Mouse (Mus musculus) naive thymus-derived CD4-positive, alpha-beta T cell, adult 2 months (primary cell): ENCODE measurements around the gene Ciapin1.

Experiments
- DNase-seq: peaks from one replicate; pipeline ENCODE4 v3.0.0-alpha.2; 2011; ENCODE audit warnings: low read depth

Gene Ciapin1

DNA sequence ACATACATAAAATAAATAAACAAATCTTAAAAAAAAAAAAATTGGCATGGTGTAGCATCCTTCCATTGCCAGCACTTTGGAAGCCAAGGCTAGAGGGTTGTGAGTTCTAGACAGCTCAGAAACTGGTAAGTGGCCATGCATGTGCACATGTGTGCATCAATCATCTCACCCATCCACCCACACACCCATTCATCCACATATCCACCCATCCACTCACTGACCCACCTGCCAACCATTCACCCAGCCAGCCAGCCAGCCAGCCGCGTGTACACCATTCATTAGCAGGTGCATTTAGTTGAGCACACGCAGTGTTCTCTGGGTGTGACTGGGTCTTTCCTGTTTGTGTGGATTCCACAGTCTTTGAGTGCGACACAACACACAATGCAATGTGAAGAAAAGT, 32.3 kb downstream of the Ciapin1 start:
- no peak for DNase-seq

DNA sequence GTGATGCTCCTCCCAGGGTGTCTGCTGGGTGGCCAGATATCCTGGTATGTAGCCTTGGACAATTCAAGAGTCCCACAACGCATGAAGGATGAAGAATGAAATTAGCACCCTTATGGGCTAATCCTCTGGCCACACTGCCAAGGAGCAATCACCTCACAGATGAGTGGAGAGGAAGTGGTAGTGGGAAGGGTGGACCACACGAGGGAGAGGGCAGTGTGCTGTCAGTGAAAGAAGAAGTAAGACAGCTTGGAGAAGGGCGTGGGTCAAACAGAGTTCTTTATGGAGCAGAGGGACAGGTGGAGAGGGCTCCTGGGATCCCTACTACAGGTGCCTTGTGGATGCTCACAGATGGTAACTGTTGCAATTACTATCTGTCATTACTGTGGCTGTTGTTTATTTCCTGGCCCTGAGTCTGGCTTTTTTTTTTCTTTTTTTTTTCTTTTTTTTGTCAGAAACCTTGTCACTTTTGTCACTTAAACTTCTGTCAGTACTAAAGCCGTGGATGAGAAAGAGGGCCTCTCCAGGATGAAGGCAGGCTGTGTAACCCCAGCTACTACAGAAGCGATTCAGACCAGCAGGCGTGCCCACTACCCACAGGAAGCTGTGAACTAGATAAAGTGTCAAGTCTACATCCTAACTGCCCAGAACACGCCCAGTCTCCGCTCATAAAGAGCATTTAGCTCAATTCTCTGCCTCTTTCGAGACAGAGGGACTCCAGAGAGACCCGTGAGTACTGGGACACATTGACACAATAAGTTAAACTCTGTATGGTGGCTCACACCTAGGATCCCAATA, 33.4 kb downstream of the Ciapin1 start:
- no peak for DNase-seq

- no peak for DNase-seq
These were observed 34.6 kb downstream of the Ciapin1 start for GRCm38 (mm10) chr8:94803551-94803950.

DNA sequence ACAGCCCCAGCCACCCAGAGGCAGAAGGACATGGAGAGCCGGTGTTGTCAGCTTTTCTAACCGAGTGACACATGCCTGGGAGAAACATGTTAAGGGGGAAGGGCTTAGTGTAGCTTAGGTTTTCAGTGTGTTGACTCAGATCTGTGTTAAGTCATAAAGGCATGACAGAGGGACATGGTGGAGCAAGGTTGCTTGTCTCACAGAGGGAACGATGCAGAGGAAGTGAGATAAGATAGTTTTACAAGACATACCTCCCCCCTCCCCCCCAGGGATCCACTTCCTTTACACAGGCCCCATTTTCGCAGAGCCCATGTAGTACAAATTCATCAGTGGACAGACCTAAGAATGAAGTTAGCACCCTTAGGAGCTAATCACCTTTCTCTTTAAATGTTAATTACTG, 35.8 kb downstream of the Ciapin1 start:
- peak; percentile 64 for DNase-seq

DNA sequence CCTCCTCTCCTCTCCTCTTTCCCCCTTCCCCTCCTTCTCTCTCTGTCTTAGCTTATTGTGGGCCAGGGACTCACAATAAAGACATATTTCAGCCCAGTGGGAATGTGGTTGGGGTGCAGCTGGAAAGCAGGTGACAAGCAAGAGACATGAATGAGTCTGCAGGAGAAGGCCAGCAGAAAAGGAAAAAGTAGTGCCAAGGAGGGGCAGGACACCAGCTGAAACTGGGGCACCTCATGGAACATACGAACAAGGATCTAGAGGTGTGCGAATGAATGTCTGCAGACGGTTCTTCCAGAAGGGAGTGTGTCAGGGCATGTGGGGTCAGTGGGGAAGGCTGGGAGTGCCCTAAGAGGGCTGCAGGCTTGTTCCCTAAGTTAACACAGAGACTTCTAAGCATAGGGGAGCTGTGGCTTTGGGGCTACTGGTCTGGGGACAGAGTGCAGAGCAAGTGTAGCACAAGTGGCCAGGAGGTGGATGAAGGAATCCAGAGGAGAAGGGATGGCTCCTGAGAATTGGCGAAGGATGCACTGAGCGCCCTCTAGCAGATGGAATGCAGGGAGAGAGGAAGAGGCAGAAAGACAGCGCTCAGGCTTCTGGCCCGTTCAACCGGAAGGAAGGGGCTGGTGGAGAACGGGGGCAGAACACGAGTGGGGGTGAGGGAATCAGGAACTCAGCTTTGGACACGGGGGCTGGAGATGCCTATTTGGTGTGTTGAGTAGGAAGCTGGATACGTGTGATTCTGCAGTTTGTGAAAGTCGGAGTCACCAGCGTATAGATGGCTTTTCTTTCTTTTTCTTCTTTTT, 36.7 kb downstream of the Ciapin1 start:
- DNase-seq = no peak

DNA sequence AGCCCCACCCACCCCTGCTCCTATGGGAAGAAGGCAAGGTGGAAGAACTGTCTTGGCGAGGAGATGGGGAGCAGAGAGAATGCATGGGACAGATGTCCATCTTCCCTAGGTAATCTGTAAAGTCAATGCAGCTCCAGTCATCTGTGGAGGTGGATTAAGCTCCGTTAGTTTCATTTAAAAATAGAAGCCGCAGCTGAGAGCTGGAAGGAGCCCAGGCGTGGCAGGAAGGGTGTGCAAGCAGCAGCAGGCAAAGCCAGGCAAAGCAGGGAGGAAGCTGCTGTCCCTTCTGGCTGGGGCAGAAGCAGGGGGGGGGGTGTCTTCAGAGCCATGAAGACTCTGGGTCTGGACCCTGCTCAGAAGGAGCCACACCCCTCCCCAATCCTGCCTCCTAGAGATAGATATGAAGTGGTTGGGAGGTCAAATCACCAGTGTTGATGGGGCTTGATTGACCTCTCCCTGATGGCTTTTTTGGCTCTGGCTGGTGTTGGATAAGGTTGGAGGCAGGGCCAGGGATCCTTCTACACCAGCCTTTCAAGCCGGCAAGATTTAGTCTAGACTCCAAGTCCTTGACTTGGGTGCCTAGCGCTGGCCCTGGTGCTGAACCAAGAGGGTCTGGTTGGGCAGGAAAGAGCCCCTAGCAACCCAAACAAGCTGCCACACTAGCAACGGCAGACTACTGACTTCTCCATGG, 37.7 kb downstream of the Ciapin1 start:
- DNase-seq = no peak

DNA sequence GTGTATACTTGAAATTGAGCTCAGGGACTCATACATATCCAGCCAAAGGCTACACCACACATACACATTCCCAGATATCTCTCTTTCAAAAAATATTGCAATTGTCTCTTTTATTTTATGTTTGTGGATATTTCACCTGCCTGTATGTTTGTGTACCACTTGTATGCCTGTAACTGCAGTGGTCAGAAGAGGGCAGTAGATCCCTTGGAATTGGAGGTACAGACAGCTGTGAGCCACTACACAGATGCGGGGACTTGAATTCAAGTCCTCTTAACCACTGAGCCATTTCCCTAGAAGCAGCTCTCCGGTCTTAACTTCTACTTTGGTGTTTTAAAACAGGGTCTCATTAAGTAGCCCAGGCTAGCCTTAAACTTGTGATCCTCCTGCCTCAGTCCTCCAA, 43.4 kb downstream of the Ciapin1 start:
- DNase-seq = peak; percentile 36

DNA sequence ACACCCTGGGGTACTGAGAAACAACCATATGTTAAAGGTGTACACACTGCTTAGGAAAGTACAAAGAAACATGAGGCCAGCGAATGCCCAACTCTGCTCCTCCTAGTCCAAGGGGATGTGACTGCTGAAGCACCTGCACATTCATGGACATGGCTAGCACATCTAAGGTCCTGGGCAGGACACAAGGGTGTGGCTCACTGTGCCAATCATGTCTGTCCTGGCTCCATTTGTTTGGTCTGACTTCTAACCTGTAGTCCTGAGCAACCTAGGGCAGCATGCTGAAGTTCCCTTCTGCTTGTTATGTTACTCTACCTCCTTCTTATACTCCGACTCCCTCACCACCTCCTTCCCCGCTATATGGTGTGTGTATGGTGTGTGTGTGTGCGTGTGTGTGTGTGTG, 43.8 kb downstream of the Ciapin1 start:
- no peak for DNase-seq

- no peak for DNase-seq
These were observed 48.8 kb downstream of the Ciapin1 start for GRCm38 (mm10) chr8:94789256-94789955.

DNA sequence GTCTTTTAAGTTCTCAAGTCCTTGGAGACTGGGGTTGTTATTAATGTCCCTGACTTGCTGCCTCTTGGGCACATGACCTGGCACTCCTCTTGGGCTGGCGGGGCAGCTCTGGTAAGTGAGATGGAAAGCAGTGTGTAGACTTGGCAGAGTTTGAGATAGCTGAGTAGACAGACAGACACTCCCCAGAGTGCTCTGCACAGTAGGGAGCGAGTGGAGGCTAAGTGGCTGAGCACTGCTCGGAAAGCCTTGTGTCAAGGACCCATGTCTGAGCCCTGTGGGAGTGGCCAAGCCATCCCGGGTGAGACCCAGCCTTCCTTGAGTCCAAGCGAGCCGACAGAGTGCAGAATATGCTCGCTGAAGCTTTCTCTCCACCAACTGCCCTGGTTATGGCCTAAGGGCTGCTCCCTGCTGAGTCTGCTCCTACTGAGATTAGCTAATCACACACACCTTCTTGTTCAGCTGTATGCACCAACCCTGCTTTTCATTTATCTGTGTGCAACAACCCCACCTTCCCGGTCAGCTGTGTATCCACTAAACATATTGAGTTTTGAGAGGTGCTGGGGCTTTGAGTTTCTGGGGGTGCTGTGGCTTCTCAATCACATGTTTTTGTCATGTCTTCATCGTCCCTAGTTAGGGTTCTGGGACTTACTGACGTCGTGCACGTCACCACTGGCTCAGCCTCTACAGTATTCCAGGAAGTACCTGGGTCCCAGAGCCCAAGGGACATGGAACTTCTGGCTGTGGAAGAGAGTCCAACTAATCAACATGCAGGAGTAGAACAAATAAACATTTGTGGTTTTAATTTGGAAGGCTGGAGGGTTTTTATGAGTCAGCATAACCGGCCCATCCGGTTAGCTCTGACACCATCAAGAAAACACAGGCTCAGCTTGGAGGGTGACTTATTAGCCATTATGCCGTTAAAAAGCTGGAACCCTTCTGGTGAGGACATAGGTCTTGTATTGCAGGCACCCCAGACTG, 50.3 kb downstream of the Ciapin1 start:
- DNase-seq = no peak

- no peak for DNase-seq
These were observed 52.1 kb downstream of the Ciapin1 start for GRCm38 (mm10) chr8:94785995-94786595.

DNA sequence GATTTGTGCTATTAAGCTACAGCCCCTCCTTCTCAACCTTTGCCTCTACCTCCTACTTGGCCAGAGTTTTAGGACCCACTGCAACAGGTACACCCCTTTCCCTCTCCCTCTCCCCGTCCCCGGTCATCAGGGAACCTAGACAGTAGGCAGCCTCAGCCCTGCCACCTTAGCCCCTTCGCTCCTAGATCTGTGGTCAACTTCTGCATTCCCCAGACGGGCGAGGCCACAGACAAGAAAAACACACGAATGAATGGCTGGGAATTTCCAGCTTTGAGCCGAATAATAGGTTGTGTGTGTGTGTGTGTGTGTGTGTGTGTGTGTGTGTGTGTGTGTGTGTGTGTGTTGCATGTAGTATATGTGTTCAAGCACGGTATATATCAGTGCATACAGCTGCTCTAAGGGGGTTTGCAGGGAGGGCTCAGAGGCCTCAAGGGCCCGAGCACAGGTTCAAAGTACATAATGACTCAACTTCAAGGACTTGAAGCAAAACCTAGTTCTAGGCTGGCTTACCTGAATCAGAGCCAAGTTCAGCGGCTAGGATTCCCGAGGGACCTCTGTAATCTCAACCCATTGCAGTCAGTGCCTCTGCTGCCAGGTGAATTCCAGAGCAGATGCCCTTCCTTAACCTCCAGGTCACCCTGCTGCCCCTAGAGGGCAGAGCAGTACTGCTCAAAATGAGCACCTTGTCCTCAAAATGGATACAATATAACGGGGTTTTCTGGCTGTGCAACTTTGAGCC, 52.7 kb downstream of the Ciapin1 start:
- DNase-seq = peak; percentile 69

DNA sequence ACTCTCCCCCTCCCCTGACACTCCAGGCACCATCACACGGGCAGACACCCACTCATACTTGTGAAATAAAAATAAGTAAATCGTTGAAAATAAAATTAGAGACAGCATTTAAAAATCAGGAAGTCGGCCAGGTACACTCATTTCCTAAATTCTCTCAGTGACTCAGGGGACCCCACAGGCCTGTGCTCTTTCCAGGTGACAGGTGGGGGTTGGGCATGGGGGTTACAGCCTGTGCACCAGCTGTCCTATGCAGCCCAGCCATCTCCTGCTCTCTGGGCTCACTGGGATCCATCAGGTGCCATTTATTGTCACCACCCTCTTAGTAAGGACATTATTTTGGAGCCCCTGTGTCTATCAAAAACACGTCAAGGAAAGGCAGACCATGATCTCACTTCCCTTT, 54.3 kb downstream of the Ciapin1 start:
- no peak for DNase-seq

DNA sequence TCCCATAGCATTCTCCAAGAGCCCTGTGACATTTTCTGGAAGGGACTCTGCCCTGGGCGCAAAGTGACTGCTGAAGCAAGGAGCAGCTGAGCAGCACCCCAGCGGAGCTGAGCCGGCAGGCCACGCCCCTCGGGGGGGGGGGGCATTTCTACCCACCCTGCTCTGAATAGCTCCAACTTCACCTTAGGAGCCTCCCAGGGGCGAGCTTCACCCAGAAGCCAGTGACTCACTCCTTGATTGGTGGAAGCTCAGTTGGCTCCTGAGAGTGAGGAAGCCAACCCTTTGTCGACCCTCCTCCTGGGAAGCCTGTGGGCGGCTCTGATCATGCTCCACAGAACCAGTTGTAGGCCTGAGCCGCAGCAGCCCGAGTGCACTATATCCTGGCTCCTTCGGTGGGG, 56.3 kb downstream of the Ciapin1 start:
- DNase-seq = no peak

DNA sequence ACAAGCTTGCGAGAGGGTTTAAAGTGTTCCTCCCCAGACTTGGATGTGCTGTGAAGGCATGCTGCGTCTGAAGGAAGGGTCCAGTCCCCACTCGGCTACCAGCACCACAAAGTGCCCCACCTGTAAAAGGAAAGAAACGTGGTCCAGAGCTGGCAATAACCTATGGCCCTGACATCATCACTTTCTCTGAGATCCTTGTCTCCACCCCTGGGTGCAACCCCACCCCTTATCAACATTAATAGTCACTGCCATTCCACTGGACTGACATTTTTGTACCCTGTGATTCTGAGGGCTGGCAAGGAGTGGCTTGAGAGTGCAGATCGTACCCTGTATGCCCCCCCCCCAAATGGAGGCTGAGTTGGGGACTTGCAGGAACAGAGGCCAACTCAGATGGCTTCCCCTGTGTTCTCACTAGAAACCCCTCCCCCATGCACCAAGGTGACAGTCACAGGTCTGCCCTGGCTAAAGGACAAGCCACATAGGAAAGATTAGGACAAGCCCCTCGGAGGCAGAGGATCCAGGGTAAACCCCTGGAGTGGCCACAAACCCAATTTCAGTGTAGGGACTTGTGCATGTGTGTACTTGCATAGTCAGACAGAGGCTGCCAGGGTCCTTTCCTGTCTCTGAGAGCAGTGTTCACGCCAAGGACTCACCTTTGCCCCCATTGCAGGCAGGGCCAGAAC, 56.9 kb downstream of the Ciapin1 start:
- DNase-seq = no peak

DNA sequence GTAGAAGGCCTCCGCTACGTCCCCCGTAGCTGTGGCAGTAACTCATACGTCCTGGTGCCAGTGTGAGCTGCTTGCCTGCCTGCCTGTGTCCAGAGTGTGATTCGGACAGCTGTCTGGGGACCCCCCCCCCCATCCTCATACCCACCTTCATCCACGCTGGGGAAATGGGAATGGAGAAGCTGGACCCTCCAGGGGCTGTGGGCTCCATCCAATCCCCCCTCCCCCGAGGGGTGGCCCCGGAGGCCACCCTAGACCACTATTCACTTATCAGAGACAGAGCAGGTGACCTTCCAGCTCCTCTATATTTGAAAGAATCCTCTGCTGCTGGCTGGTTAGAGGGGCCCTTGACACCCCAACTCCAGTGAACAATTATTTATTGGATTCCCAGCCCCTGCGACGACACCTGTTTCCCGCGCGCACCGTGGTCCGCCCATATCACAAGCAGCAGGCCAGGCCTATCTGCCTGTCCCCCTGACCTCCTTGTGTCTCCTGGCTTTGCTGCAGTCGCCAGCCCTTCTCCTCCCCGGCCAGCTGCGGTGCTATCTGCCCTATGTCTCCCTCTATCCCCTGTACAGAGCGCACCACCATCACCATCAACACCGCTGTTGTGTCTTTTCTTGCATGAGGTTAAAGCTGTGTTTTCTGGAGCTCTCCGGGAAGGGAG, 57.5 kb downstream of the Ciapin1 start:
- no peak for DNase-seq

- DNase-seq = no peak
These were observed 58.4 kb downstream of the Ciapin1 start for GRCm38 (mm10) chr8:94779534-94780294.
